Mouse (Mus musculus): ENCODE results near the gene Fez1. TPM values are rescaled to one million over a fixed set of nuclear protein-coding genes. Genes with fewer than 3 reads are reported as not detected.

Fez1 gene
- 520 and 531 TPM in 2 replicates for polyA plus RNA-seq (2015; fragmentation: Nextera tagmentation; extraction: Ambion mirVana)

GRCm38 (mm10) chr9:36821644-36822000, at the start of gene Fez1:
Gene Fez1, plus strand, starts transcription at chr9:36821864.

GRCm38 (mm10) chr9:36796781-36797555, 24.7 kb upstream of the Fez1 start, which contains the start of gene Ei24:
Gene Ei24, minus strand, starts transcription at chr9:36797393.

Other genes starting within 250 kb of the Fez1 start
- not detected in 2 replicates for gene Gm17689, start 239.2 kb upstream of the Fez1 start, polyA plus RNA-seq (2015; fragmentation: Nextera tagmentation; extraction: Ambion mirVana)
- not detected in 2 replicates for gene A630095E13Rik, start 178.5 kb upstream of the Fez1 start, polyA plus RNA-seq (2015; fragmentation: Nextera tagmentation; extraction: Ambion mirVana)
- not detected in 2 replicates for gene Acrv1, start 128.6 kb upstream of the Fez1 start, polyA plus RNA-seq (2015; fragmentation: Nextera tagmentation; extraction: Ambion mirVana)
- 5.1 and 5.6 TPM in 2 replicates for gene Chek1, start 94.8 kb upstream of the Fez1 start, polyA plus RNA-seq (2015; fragmentation: Nextera tagmentation; extraction: Ambion mirVana)
- gene Stt3a, start 54.2 kb upstream of the Fez1 start, polyA plus RNA-seq (2015; fragmentation: Nextera tagmentation; extraction: Ambion mirVana), result 62.2 and 74.9 TPM in 2 replicates
- 116 and 117 TPM in 2 replicates for gene Ei24, start 24.5 kb upstream of the Fez1 start, polyA plus RNA-seq (2015; fragmentation: Nextera tagmentation; extraction: Ambion mirVana)